Mouse (Mus musculus): ENCODE data around the gene Fat4.

DNA sequence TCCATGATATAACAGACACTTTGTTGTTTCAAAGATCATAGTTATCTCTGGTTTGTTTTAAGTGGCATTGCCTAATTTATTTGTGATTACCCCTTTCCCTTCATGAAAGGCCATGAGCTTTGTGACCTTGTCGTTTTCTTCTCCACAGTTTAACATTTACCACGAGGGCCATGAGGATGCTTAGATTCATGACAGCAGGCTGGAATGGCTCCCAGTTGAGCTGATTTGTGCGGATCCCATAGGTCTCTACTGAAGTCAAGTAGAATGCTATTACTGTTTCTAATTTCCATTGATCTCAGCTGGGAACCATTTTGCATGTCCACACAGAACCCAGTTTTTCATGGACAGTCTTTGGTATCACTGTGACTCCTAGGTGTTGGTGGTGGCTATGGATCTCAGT lies 67.5 kb downstream of the Fat4 start:
- TF ChIP-seq CTCF (IDR thresholded peaks at IDR 0.05; ENCODE audit: control insufficient read depth, insufficient read depth, insufficient replicate concordance, low read depth, low read length): no peak
- no peak for TF ChIP-seq POLR2A (IDR thresholded peaks at IDR 0.05; ENCODE audit: control insufficient read depth, low read depth, low read length)
